Mouse (Mus musculus) frontal cortex, postnatal 36 days (tissue): ENCODE measurements around the gene Afm.

Source experiments
- DNase-seq, 2 experiments: peaks; one replicate each; pipeline ENCODE4 v3.0.0; 2022; ENCODE audit warnings: low spot score in 2 of 2

Gene Afm

DNA sequence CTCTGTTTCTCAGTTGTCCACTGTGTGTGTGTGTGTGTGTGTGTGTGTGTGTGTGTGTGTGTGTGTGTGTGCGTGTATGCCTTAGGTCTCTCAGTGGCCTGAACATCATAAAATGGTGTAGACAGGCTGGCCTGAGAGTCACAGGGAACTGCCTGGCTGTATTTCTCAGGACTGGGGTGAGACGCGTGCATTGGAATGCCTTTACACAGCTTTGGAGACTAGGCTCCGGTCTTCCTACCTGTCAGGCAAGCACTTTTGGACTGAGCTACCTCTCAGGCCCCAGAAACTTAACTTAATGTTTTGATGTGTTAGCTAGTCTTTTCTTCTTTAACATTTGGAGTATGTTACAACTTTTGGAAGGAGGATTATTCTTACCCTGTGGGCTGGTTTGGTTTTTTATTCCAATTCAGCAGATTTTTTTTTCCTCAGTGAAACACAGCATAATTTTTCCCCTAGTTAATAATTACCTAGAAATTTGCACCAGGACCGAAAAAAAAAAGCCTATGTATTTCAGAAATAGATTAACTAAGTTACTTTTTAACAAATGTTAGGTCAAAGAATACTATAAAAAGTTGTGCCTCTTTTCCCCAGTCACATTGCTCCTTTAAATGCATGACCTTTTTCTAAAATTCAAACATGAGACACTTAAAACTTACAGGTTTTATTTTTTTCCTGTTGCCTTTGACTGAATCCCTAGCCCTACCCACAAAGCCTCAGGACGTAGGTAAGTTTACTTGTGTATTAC is at the start of gene Afm:
Gene Afm, plus strand, starts transcription at position 577 of the 745 bp plus-strand sequence.
- DNase-seq: no peak

DNA sequence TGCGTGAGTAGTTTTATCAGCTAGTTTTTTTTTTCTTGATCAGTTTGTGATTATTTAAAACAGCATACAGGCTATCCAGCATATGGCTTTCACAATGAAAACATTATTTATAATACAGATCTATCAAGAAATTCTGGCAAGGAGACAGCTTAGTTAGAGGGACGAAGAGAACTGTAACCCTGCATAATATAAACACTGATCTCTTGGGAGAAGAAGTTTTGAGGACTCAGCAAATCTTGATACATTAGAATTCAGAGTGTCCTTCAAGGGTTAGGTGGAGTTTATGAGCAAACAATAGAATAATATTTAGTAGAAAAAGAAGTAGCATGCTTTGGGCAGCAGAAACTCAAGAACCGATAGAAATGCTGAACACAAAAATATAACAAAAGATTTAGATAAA is 47.9 kb upstream of the Afm start:
- DNase-seq: no peak

DNA sequence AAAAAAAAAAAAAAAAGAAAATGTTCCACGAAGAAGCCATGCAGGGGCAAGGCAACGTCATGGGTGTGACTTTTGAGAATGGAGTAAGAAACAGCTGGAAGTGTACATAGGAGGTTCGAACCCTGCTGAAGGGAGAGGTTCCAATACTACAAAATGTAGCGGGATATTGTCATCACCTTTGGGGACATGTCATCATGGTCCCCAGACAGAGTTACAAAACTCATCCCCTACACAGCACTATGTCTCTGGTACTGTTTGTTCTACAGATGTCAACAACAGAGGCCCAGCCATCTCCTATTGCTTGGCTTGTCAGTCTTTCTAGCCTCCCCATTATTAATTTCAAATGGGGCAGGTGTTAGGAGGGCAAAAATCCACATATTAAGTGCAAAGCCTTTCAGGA is 44.8 kb upstream of the Afm start:
- DNase-seq: no peak

DNA sequence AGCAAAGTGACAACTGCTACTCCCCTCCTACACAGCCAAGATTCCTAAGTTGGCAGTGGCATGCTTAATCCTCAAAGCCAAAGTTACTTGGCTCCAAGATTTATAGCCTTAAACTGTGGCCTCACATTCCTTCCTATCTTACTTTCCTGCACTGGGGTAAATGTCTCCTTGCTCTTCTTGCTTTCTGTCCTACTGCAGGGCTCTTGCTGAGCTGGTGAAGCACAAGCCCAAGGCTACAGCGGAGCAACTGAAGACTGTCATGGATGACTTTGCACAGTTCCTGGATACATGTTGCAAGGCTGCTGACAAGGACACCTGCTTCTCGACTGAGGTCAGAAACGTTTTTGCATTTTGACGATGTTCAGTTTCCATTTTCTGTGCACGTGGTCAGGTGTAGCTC is 44.4 kb upstream of the Afm start:
- no peak for DNase-seq

DNA sequence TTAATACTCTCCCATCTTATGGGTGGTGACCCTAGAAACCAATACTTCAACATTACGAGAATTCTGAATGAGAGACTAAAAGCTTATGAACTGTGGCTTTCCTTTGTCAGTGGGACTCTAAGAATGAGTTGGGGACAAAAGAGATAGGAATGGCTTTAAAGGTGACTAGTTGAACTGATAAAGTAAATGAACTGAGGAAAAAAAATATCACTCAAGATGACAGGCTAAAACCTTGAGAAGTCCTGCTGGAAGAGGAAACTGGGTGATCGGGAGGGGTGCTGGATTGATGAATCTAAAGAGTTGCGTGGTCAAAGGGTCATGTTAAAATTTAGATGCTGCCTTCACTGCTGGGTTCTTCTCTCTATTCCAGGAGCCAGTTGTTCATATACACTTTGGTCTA is 42.0 kb upstream of the Afm start:
- DNase-seq: no peak

DNA sequence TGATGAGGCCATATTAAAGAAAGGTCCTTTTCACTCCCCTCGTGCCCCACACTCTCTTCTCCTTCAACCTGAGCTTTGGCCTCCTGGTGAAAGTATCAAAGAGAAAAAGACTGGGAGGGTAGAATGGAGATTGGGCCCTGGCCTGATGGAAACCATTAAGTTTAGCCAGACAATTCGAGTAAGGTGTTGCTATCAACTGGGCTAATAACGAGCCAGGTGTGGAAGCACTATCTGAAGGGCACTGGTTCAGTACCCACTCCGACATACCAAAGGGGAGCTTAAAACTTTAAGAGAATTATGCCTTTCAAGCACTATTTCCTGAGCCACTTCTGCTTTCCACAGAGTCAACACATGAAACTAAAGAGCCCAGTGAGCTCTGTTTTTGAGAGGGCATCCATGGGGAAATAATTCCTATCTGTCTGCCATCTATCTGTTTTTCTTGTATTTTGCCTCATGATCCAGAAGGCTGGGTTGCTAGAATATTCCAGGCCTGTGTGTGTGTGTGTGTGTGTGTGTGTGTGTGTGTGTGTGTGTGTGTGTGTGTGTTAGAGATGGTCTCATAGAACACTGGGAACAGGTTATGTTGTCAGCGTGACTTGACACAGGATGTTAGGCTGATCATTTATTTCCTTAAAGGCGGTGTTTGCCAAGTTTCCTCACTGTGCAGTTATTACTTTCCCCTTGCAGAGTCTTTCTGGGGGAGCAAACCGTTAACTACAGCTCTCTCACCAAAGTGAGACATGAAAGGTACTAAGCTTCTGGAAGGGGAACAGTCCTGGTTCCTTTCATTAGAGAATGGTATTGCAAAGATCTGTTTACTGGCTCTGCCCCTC is 41.2 kb upstream of the Afm start:
- no peak for DNase-seq

DNA sequence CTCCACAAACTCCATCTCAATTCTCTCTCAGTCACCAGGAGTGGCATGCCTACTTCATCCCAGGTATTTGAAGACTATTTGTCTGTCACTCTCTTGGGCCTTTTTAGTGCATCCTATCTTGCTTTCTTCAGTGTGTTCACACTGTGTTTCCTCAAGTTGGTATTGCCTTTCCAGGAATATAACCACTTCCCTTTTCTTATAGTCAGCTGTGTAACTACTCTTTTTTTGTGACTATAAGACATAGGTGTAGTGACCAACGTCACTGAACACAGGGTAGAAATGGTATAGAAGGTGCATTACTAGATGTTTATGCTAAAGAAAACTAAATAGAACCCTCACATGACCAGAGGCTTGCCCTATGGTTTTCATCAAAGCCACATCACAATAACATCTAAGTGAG is 39.8 kb upstream of the Afm start:
- DNase-seq: no peak

DNA sequence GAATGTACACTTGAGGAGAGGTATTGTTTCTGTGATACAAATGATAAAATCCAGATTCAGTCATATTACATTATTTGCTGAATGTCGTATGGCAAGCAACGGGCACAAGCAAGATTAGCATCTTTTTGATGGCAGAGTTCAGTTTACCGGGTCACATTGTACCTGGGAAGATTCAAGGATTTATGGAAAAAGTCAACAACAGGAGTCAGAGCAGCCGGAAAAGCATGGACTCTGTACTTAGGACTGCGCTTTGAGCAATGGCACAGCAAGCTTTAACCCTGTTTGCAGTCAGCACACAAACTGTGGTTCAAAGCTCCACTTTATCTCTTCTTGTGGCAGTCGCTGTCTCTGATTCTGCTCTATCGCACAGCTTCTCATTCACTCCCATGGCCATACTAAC is 33.1 kb upstream of the Afm start:
- DNase-seq: no peak

DNA sequence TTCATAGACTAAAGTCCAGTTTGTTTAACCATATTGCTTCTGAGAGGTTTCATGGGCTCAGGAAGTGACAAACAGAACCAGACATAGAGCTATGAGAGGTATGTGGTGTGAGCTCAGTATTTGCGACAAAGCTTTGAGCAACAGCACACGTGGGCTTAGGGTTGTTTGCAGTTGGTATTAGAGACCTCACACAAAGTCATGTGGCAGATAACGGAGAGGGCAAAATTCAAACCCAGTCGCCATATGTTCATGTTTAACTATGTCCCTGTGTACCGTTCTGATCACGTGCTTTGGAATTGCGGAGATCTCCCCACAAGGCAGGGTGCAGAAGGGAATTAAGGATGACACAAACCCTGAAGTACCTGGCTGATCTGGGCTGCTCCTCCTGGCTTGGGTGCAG is 30.4 kb upstream of the Afm start:
- DNase-seq: no peak

DNA sequence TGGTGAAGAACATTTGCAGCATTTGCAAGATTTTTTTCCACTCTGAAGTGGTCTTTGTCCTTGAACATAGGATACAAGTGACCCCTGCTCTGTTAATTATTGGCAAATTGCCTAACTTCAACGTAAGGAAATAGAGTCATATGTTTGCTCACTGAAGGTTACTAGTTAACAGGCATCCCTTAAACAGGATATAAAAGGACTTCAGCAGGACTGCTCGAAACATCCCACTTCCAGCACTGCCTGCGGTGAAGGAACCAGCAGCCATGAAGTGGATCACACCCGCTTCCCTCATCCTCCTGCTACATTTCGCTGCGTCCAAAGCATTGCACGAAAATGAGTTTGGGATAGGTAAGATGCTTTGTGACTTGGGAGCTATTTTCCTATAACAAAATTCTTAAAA is 28.2 kb upstream of the Afm start, which contains the start of gene Afp:
Gene Afp, plus strand, starts transcription at position 220 of the 400 bp plus-strand sequence.
- no peak for DNase-seq

DNA sequence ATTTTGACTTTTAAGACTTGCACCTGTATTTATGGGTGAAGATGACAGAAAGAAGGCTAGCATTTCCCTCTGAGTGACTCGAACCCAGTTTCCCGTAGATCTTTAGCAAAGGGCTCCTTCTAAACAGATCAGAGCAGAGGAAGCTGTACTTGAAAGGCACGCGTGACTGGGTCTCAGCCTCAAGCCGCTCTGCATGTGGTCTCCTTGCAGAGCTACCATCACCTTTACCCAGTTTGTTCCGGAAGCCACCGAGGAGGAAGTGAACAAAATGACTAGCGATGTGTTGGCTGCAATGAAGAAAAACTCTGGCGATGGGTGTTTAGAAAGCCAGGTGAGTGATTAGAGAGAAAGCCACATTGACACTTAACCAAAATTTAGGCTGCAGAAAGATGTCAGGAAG is 26.3 kb upstream of the Afm start:
- no peak for DNase-seq

DNA sequence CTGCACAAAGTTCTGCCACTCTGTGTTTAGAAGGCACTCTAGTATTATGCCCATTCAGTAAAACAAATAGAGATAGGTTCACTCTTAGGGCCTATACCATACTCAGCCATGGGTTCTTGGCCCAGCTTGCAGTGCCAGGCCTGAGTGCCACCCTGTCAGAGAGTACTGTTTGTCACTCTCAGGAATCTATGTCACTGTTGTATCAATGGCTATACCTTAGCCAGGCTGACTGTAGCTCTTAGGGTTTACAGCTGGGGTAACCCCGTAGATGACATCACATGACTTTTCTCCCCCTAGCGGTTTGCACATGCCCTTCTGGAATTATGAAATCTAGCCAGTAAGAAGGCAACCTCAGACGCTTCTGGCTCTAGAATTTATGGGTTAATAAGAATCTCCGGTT is 24.4 kb upstream of the Afm start:
- DNase-seq: no peak

DNA sequence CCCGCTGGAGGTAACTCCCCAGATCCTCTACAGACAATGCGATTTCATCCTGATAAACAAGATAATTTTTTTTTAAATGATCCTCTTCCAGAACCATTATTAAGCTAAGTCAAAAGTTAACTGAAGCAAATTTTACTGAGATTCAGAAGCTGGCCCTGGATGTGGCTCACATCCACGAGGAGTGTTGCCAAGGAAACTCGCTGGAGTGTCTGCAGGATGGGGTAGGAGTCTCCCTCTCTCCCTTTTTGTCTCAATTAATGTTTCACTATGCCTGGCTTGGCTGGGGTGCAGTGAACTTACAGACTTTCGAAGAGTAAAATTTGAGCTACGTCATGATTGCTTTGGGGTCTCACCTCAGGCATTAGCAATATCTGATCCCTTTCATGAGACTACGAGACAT is 19.2 kb upstream of the Afm start:
- peak in 1 of 2 experiments; percentile 33 for DNase-seq

DNA sequence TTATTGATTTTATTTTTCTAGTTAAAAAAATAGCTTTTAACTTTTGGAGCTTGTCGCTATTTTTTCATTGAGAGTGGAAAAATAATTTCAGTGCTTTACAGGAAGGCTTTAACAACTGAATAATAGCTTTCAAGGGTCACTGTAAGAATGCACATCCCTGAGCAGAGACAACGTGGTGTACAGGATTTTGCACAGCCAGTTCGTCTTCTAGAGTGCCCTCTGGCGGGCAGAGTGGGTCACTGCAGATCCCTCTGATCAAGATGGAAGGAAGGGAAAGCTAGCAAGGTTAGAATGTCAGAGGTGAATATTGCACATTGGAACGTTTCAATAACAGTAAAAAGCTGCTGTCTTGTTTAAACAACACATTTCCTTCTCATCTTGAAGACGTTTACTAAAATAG is 18.0 kb upstream of the Afm start:
- peak; percentile 79 to 85 for DNase-seq

DNA sequence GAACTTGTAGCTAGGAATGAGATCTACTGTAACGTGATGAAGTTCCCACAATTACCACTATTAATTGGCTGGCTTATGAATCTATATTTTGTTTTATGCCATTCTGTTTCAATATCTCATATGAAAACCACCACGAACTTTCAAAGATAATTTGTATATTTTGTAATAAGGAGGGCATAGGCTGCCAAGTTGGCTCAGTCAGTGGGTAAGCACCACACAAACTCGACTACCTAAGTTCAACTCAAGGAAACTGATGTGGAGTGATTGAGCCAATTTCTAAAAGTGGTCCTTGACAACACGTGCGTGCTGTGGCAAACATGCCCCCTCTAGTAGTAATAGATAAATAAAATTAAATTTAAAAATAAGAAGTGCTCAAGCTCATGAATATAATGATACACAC is 17.0 kb upstream of the Afm start:
- DNase-seq: no peak

DNA sequence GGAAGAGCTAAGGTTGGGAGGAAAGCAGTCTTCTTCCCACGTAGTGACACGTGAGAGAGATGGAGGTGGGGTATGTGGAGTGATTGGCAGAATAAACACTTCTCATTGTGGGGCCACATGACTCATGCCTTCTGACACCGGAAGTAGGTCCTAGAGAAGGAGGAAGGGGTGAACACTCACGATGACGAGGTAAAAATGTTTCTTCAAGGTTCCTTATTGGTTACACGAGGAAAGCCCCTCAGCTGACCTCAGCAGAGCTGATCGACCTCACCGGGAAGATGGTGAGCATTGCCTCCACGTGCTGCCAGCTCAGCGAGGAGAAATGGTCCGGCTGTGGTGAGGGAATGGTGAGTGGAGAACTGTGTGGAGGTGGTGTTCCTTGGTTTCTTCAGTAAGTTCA is 14.0 kb upstream of the Afm start:
- DNase-seq: no peak

DNA sequence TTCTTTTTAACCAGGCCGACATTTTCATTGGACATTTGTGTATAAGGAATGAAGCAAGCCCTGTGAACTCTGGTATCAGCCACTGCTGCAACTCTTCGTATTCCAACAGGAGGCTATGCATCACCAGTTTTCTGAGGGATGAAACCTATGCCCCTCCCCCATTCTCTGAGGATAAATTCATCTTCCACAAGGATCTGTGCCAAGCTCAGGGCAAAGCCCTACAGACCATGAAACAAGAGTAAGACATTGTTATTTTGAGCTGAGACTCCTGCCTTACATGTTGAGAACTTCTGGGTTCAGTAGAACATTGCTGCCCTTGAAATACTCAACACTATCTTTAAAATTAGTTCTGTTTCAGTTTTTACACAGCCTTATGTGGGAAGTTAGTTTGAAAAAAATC is 12.2 kb upstream of the Afm start:
- peak in 1 of 2 experiments; percentile 8 for DNase-seq

DNA sequence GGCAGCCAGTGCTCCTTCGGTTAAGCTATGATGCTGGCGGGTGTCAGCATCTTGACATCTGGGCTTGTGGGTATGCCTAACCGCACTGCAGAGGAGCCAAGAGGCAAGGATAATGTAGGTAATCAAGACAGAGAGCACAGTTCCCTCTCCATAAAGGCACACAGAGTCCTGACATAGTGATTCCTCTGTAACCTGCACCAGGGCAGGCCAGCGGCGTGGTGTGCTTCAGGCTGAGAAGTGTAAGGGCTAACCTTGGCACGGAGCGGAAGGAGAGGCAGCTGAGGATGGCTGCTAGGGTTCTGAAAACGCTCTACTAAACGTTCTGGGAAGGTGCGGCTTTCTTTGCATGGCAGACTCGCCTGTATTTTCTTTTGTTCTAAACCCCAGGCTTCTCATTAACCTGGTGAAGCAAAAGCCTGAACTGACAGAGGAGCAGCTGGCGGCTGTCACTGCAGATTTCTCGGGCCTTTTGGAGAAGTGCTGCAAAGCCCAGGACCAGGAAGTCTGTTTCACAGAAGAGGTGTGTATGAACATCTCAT is 11.3 kb upstream of the Afm start:
- no peak for DNase-seq

DNA sequence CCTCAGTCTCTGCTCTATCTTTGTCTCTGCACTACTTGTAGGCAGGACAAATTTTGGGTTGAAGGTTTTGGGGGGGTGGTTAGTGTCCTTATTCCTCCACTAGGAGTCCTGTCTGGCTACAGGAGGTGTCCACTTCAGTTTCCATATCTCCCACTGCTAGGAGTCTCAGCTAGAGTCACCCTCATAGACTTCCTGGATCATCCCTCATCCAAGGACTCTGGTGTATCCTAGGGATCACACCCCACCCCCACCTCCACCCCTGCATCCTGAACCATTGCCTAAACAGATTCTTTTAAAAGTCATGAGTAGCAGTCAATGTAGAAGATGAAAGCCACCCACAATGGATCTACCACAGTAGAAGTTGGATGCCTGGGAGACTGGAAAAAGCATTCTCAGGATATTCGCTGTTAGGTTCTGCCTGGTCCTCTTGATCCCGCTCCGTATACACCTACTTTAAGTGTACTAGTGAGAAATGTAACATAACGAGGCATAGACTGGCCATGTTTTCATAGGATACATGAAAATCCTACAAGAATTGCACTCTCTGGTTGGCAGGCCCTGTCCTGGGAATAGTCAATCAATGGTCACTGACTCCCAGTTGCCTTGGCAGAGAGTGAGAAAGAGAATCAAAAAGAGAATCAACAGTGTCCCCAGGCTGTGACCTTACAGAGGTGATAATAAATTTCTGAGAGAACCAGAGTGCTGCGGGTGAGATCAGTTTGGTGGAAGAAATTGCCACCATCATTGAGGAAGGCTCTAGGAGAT is 8.7 kb upstream of the Afm start:
- DNase-seq: no peak

DNA sequence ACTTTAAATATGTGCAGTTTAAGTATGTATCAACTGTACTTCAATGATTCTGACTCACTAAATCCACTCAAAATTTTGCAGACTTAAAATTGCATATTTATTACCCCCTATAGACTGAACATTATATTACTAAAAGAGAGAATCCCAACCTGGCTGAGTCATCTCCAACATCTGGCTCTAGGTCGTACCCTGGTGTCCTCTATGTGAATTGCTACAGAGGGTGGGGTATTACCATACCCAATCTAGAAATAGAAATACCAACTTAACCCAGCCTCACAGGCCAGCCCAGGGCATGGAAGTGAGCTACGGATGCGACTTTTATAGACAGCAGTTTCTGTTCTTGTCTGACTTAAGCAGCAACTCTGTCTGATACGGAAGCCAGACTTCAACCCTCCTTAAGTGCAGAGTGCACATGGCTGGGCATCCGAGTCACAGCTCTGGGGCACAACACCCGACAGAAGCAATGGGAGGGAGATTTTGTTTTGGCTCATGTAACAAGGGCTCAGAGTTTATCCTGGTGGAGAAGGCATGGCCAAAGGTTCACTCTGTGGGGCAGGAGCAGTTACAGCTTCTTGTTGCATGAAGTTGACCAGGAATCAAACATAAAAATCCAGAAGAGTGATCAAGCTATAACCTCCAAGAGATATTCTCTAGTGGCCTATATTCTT is 6.3 kb upstream of the Afm start:
- no peak for DNase-seq

DNA sequence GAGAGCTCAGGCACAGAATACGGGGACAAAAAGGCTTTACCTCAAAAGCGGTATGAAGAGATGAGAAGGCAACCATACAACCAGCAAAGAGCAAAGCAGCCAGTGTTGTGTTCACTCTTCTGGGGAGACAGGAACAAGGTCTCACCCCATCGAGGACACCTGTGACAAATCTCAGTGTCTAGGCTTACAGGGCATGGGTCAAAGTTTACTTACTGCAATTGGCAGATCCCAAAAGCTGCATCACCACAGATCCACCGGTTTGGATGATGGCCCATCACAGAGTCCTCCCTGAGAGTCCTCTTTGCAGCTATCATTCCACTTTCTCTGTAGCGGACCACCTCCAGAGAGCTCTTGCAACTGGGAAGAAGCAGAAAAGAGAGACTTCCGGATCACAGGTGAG is 3.2 kb upstream of the Afm start:
- DNase-seq: no peak

DNA sequence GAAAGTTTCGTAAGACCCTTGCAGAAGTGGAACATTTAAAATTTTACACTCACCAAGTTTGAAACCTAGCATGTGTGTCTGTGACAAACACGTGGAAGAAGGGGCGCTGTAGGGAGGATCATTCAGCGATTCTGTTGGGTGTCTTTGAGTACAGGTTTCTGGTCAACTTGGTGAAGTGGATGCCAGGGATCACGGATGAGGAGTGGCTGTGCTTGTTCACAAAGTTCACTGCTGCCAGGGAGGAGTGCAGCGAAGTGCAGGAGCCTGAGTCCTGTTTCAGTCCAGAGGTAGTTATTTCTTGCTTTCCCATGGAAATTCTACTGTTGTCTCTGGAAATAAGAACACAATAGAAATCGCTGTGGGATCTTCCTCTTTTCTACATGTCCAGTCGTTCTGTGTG is 32.5 kb downstream of the Afm start:
- DNase-seq: no peak
